Mouse (Mus musculus) liver, postnatal 0 days (tissue): ENCODE measurements around the gene Pgpep1l. TPM values are rescaled to one million over a fixed set of nuclear protein-coding genes. Genes with fewer than 3 reads are reported as not detected.

Source experiments
- ATAC-seq: fragments of 200-750 bp; cut with Nextera tagmentation; 2 replicates; pipeline ENCODE4 v1.8.0; 2017; ENCODE audit warnings: mild to moderate bottlenecking, moderate library complexity
- DNase-seq: peaks from one replicate; pipeline ENCODE4 v3.0.0-alpha.2; 2016
- H3K27ac ChIP-seq: fragments of 300-500 bp; sonication (generic); 2 replicates; pipeline ENCODE4 v1.5.1; 2014; ENCODE audit warnings: antibody characterized with exemption, moderate library complexity, mild to moderate bottlenecking, low read depth
- H3K27me3 ChIP-seq: fragments of 300-500 bp; sonication (generic); 2 replicates; pipeline ENCODE4 v1.6.1; 2014; ENCODE audit warnings: low read length, control low read depth, mixed read lengths; ENCODE audit not compliant: insufficient read depth
- H3K36me3 ChIP-seq: fragments of 300-500 bp; sonication (generic); replicated peaks from 2 replicates; pipeline ENCODE4 v1.6.1; 2014; ENCODE audit warnings: mild to moderate bottlenecking, control low read depth, low read length, moderate library complexity, mixed read lengths; ENCODE audit not compliant: insufficient read depth
- H3K4me1 ChIP-seq: fragments of 300-500 bp; sonication (generic); 2 replicates; pipeline ENCODE4 v1.6.1; 2014; ENCODE audit warnings: antibody characterized with exemption, mild to moderate bottlenecking, control low read depth; ENCODE audit not compliant: insufficient read depth
- H3K4me2 ChIP-seq: fragments of 300-500 bp; sonication (generic); 2 replicates; pipeline ENCODE4 v1.6.1; 2014; ENCODE audit warnings: low read depth, mild to moderate bottlenecking, low read length, moderate library complexity, mixed read lengths
- H3K4me3 ChIP-seq: fragments of 300-500 bp; sonication (generic); 2 replicates; pipeline ENCODE4 v1.5.1; 2014; ENCODE audit warnings: low read depth, low read length
- H3K9ac ChIP-seq: fragments of 300-500 bp; sonication (generic); replicated peaks from 2 replicates; pipeline ENCODE4 v1.6.1; 2014; ENCODE audit warnings: mild to moderate bottlenecking, moderate library complexity
- H3K9me3 ChIP-seq: fragments of 300-500 bp; sonication (generic); 2 replicates; pipeline ENCODE4 v1.6.1; 2016; ENCODE audit warnings: mild to moderate bottlenecking, control low read depth, low read length, mixed read lengths
- CTCF ChIP-seq: sonication (generic); IDR thresholded peaks from 2 replicates; pipeline ENCODE4 v1.5.1; 2016; ENCODE audit warnings: antibody characterized with exemption, low read depth
- EP300 ChIP-seq: IDR thresholded peaks from 2 replicates; pipeline ENCODE4 v1.6.1; 2016; ENCODE audit warnings: antibody characterized with exemption, low read depth, mild to moderate bottlenecking
- WGBS: fragments of 180-500 bp; shearing (Covaris S2); extraction: QIAGEN DNeasy Blood & Tissue Kit; methylation state at CpG from one replicate; pipeline ENCODE4 v1.1.7; 2014; ENCODE audit not compliant: insufficient replicate concordance; 5-methylcytosine and 5-hydroxymethylcytosine counted together
- polyA plus RNA-seq: library from polyadenylated mRNA; unstranded; fragments of >200 nt; fragmentation: Nextera tagmentation; extraction: Ambion mirVana; gene quantifications from 2 replicates; pipeline ENCODE4 v1.2.1, GENCODE M21; 2015

Gene Pgpep1l
- polyA plus RNA-seq, 1 experiment from 2014 or later = not detected

GRCm38 (mm10) chr7:68274951-68275350 lies 10.9 kb upstream of the Pgpep1l start:
- DNase-seq = no peak
- H3K4me2 ChIP-seq = no peak overlapping the region

GRCm38 (mm10) chr7:68274218-68274617 lies 10.2 kb upstream of the Pgpep1l start:
- H3K9ac ChIP-seq = no peak overlapping the region
- peaks cover 10% of the 10 kb centered on the region for H3K4me1 ChIP-seq
- no peak overlapping the region for H3K4me3 ChIP-seq
- DNase-seq (no peak), ATAC-seq (no peak)
- H3K9me3 ChIP-seq = no peaks in the 10 kb centered on the region
- no peaks in the 10 kb centered on the region for H3K27me3 ChIP-seq
- no peak overlapping the region for H3K4me2 ChIP-seq
- 67% methylated on average over 2 of the region's 2 CpGs for WGBS
- H3K27ac ChIP-seq = no peak overlapping the region
- TF ChIP-seq CTCF (no peak), EP300 (no peak)
- H3K36me3 ChIP-seq = no peaks in the 10 kb centered on the region

More at GRCm38 (mm10) chr7:68274951-68275350, 10.9 kb upstream of the Pgpep1l start:
- ATAC-seq = no peak
- H3K27ac ChIP-seq = peak overlapping the region; percentile 90; the same call in 1 of the 2 replicates
- H3K9me3 ChIP-seq = no peaks in the 10 kb centered on the region
- no peaks in the 10 kb centered on the region for H3K27me3 ChIP-seq
- no peak overlapping the region for H3K4me3 ChIP-seq
- no peaks in the 10 kb centered on the region for H3K36me3 ChIP-seq
- TF ChIP-seq EP300 (no peak), CTCF (no peak)
- no peak overlapping the region for H3K9ac ChIP-seq
- WGBS = 62% methylated on average over 9 of the region's 9 CpGs
- peaks cover 10% of the 10 kb centered on the region for H3K4me1 ChIP-seq

- H3K4me1 ChIP-seq = peaks cover 10% of the 10 kb centered on the region
- H3K4me3 ChIP-seq = no peak within 1 kb of the TSS
- no peaks in the 10 kb centered on the region for H3K36me3 ChIP-seq
- TF ChIP-seq CTCF (no peak), EP300 (no peak)
- H3K9me3 ChIP-seq = no peaks in the 10 kb centered on the region
- DNase-seq = no peak
- no peak within 1 kb of the TSS for H3K9ac ChIP-seq
- ATAC-seq = no peak
- no peaks in the 10 kb centered on the region for H3K27me3 ChIP-seq
- peak within 1 kb of the TSS; percentile 80 for H3K27ac ChIP-seq
- H3K4me2 ChIP-seq = no peak within 1 kb of the TSS
These were observed 9.5 kb upstream of the Pgpep1l start, which contains the start of gene Fam169b for GRCm38 (mm10) chr7:68273515-68273914. Gene Fam169b, plus strand, starts transcription at chr7:68273839.

GRCm38 (mm10) chr7:68272607-68273006 lies 8.6 kb upstream of the Pgpep1l start:
- 71% methylated on average over 10 of the region's 10 CpGs for WGBS
- ATAC-seq (peak; percentile 84), DNase-seq (no peak)
- no peak overlapping the region for H3K4me3 ChIP-seq
- H3K9ac ChIP-seq = no peak overlapping the region
- H3K27ac ChIP-seq = peak overlapping the region; percentile 80
- TF ChIP-seq EP300 (peak; percentile 74), CTCF (no peak)
- peaks cover 10% of the 10 kb centered on the region for H3K4me1 ChIP-seq
- no peaks in the 10 kb centered on the region for H3K36me3 ChIP-seq
- no peak overlapping the region for H3K4me2 ChIP-seq
- H3K27me3 ChIP-seq = no peaks in the 10 kb centered on the region
- H3K9me3 ChIP-seq = no peaks in the 10 kb centered on the region

- no peak for TF ChIP-seq CTCF
- TF ChIP-seq EP300 = no peak
- Histone ChIP-seq H3K9ac (no peak overlapping the region), H3K27ac (peak overlapping the region; percentile 80; the same call in 1 of the 2 replicates), H3K36me3 (no peaks in the 10 kb centered on the region), H3K27me3 (no peaks in the 10 kb centered on the region), H3K4me3 (no peak overlapping the region), H3K4me2 (no peak overlapping the region), H3K4me1 (peaks cover 10% of the 10 kb centered on the region), H3K9me3 (no peaks in the 10 kb centered on the region)
- DNase-seq (no peak), ATAC-seq (no peak)
- WGBS = 82% methylated on average over 6 of the region's 6 CpGs
These were observed 7.8 kb upstream of the Pgpep1l start for GRCm38 (mm10) chr7:68271816-68272215.

GRCm38 (mm10) chr7:68270551-68270950 lies 6.5 kb upstream of the Pgpep1l start:
- Histone ChIP-seq H3K27ac (no peak overlapping the region), H3K9ac (no peak overlapping the region), H3K27me3 (0 out of 2 replicates have a peak, but pooled peaks cover 3% of the 10 kb centered on the region), H3K4me1 (peaks cover 5% of the 10 kb centered on the region; the same call in 1 of the 2 replicates), H3K4me3 (no peak overlapping the region), H3K4me2 (no peak overlapping the region), H3K9me3 (no peaks in the 10 kb centered on the region), H3K36me3 (no peaks in the 10 kb centered on the region)
- TF ChIP-seq CTCF = no peak
- TF ChIP-seq EP300 = no peak
- DNase-seq = no peak
- WGBS = 56% methylated on average over 4 of the region's 4 CpGs
- no peak for ATAC-seq
